Mouse (Mus musculus) midbrain, embryonic 14.5 days (tissue): Measurements from ENCODE around the gene Gm4922. TPM values are rescaled to one million over a fixed set of nuclear protein-coding genes. Genes with fewer than 3 reads are reported as not detected.
A peak's percentile ranks its signal among the peaks of the same experiment; 100 is the strongest.

Experiments
- ATAC-seq: fragments of 200-750 bp; cut with Nextera tagmentation; 2 replicates; pipeline ENCODE4 v1.8.0; 2017; ENCODE audit warnings: moderate number of reproducible peaks, moderate library complexity; ENCODE audit not compliant: low FRiP score, low TSS enrichment
- DNase-seq: peaks from one replicate; pipeline ENCODE4 v3.0.0-alpha.2; 2015
- H3K27ac ChIP-seq: fragments of 300-500 bp; sonication (generic); replicated peaks from 2 replicates; pipeline ENCODE4 v1.5.1; 2014; ENCODE audit warnings: mild to moderate bottlenecking, low read depth, low read length, moderate library complexity
- H3K27me3 ChIP-seq: fragments of 300-500 bp; sonication (generic); 2 replicates; pipeline ENCODE4 v1.6.1; 2014; ENCODE audit warnings: low read length, control low read depth, mixed read lengths; ENCODE audit not compliant: control insufficient read depth, insufficient read depth
- H3K36me3 ChIP-seq: fragments of 300-500 bp; sonication (generic); 2 replicates; pipeline ENCODE4 v1.6.1; 2014; ENCODE audit warnings: low read length, control low read depth; ENCODE audit not compliant: control insufficient read depth, insufficient read depth
- H3K4me1 ChIP-seq: fragments of 300-500 bp; sonication (generic); 2 replicates; pipeline ENCODE4 v1.6.1; 2014; ENCODE audit warnings: mild to moderate bottlenecking, antibody characterized with exemption, low read length, control low read depth; ENCODE audit not compliant: control insufficient read depth, insufficient read depth
- H3K4me2 ChIP-seq: fragments of 300-500 bp; sonication (generic); 2 replicates; pipeline ENCODE4 v1.6.1; 2014; ENCODE audit warnings: mild to moderate bottlenecking, low read length, moderate library complexity
- H3K4me3 ChIP-seq: fragments of 300-500 bp; sonication (generic); replicated peaks from 2 replicates; pipeline ENCODE4 v1.5.1; 2014; ENCODE audit warnings: low read depth, low read length
- H3K9ac ChIP-seq: fragments of 300-500 bp; sonication (generic); replicated peaks from 2 replicates; pipeline ENCODE4 v1.6.1; 2014; ENCODE audit warnings: mild to moderate bottlenecking, low read length, moderate library complexity
- H3K9me3 ChIP-seq: fragments of 300-500 bp; sonication (generic); 2 replicates; pipeline ENCODE4 v1.6.1; 2016; ENCODE audit warnings: low read length, control low read depth, mixed read lengths; ENCODE audit not compliant: control insufficient read depth
- WGBS: fragments of 180-500 bp; shearing (Covaris S2); extraction: QIAGEN DNeasy Blood & Tissue Kit; methylation state at CpG from one replicate; pipeline ENCODE4 v1.1.7; 2014; 5-methylcytosine and 5-hydroxymethylcytosine counted together
- polyA plus RNA-seq: library from polyadenylated mRNA; unstranded; fragments of >200 nt; fragmentation: Nextera tagmentation; extraction: Ambion mirVana; gene quantifications from 2 replicates; pipeline ENCODE4 v1.2.1, GENCODE M21; 2014

Gm4922 gene
- polyA plus RNA-seq, 1 experiment from 2014 or later = 0.42 TPM

- DNase-seq = no peak
- Histone ChIP-seq H3K9me3 (no peaks in the 10 kb centered on the region), H3K36me3 (no peaks in the 10 kb centered on the region), H3K9ac (no peak overlapping the region), H3K4me2 (no peak overlapping the region), H3K27ac (no peak overlapping the region), H3K27me3 (no peaks in the 10 kb centered on the region), H3K4me1 (no peaks in the 10 kb centered on the region), H3K4me3 (no peak overlapping the region)
- ATAC-seq = no peak
- 89% methylated on average over 2 of the region's 2 CpGs for WGBS
Measured at GRCm38 (mm10) chr10:18811751-18812150, 25.2 kb upstream of the Gm4922 start.

- DNase-seq (no peak), ATAC-seq (no peak)
- WGBS = 92% methylated on average over 4 of the region's 4 CpGs
- no peak overlapping the region for H3K27ac ChIP-seq
- H3K9me3 ChIP-seq = no peaks in the 10 kb centered on the region
- H3K4me1 ChIP-seq = no peaks in the 10 kb centered on the region
- no peak overlapping the region for H3K9ac ChIP-seq
- H3K4me3 ChIP-seq = no peak overlapping the region
- no peaks in the 10 kb centered on the region for H3K27me3 ChIP-seq
- no peak overlapping the region for H3K4me2 ChIP-seq
- H3K36me3 ChIP-seq = no peaks in the 10 kb centered on the region
Measured at GRCm38 (mm10) chr10:18790063-18790462, 3.5 kb upstream of the Gm4922 start.

GRCm38 (mm10) chr10:18788601-18789000 lies 2.0 kb upstream of the Gm4922 start:
- H3K4me2 ChIP-seq = no peak overlapping the region
- WGBS = 69% methylated on average over 1 of the region's 1 CpGs

GRCm38 (mm10) chr10:18777546-18777945 lies 9.0 kb downstream of the Gm4922 start:
- 67% methylated on average over 3 of the region's 3 CpGs for WGBS
- Histone ChIP-seq H3K4me1 (no peaks in the 10 kb centered on the region), H3K9ac (no peak overlapping the region), H3K27me3 (no peaks in the 10 kb centered on the region), H3K4me3 (no peak overlapping the region), H3K9me3 (no peaks in the 10 kb centered on the region), H3K4me2 (no peak overlapping the region), H3K36me3 (no peaks in the 10 kb centered on the region), H3K27ac (no peak overlapping the region)
- ATAC-seq (no peak), DNase-seq (no peak)

More at GRCm38 (mm10) chr10:18788601-18789000, 2.0 kb upstream of the Gm4922 start:
- H3K9ac ChIP-seq = no peak overlapping the region
- no peaks in the 10 kb centered on the region for H3K9me3 ChIP-seq
- H3K4me1 ChIP-seq = no peaks in the 10 kb centered on the region
- H3K4me3 ChIP-seq = no peak overlapping the region
- H3K36me3 ChIP-seq = no peaks in the 10 kb centered on the region
- H3K27me3 ChIP-seq = no peaks in the 10 kb centered on the region
- H3K27ac ChIP-seq = no peak overlapping the region
- DNase-seq (no peak), ATAC-seq (no peak)

- 78% methylated on average over 4 of the region's 4 CpGs for WGBS
- H3K4me3 ChIP-seq = no peak overlapping the region
- no peaks in the 10 kb centered on the region for H3K27me3 ChIP-seq
- H3K9me3 ChIP-seq = no peaks in the 10 kb centered on the region
- DNase-seq (peak; percentile 14), ATAC-seq (no peak)
- no peaks in the 10 kb centered on the region for H3K36me3 ChIP-seq
- no peak overlapping the region for H3K9ac ChIP-seq
- H3K4me1 ChIP-seq = no peaks in the 10 kb centered on the region
- H3K4me2 ChIP-seq = no peak overlapping the region
- no peak overlapping the region for H3K27ac ChIP-seq
Measured at GRCm38 (mm10) chr10:18772537-18773179, 13.9 kb downstream of the Gm4922 start.

GRCm38 (mm10) chr10:18769909-18770308 lies 16.7 kb downstream of the Gm4922 start:
- H3K27me3 ChIP-seq = no peaks in the 10 kb centered on the region
- no peak overlapping the region for H3K4me3 ChIP-seq
- no peak overlapping the region for H3K4me2 ChIP-seq
- ATAC-seq (no peak), DNase-seq (no peak)
- H3K4me1 ChIP-seq = no peaks in the 10 kb centered on the region
- H3K9me3 ChIP-seq = no peaks in the 10 kb centered on the region
- 58% methylated on average over 5 of the region's 5 CpGs for WGBS
- H3K9ac ChIP-seq = no peak overlapping the region
- H3K27ac ChIP-seq = no peak overlapping the region
- no peaks in the 10 kb centered on the region for H3K36me3 ChIP-seq

GRCm38 (mm10) chr10:18760241-18760640 lies 26.4 kb downstream of the Gm4922 start:
- Histone ChIP-seq H3K27me3 (no peaks in the 10 kb centered on the region), H3K4me1 (no peaks in the 10 kb centered on the region), H3K9ac (no peak overlapping the region), H3K27ac (no peak overlapping the region), H3K36me3 (no peaks in the 10 kb centered on the region), H3K4me2 (no peak overlapping the region), H3K9me3 (no peaks in the 10 kb centered on the region), H3K4me3 (no peak overlapping the region)
- DNase-seq = peak; percentile 57
- 39% methylated on average over 2 of the region's 2 CpGs for WGBS
- ATAC-seq = no peak

- Histone ChIP-seq H3K4me1 (no peaks in the 10 kb centered on the region), H3K9ac (no peak overlapping the region), H3K36me3 (no peaks in the 10 kb centered on the region), H3K27ac (no peak overlapping the region), H3K4me2 (no peak overlapping the region), H3K27me3 (no peaks in the 10 kb centered on the region), H3K9me3 (no peaks in the 10 kb centered on the region), H3K4me3 (no peak overlapping the region)
- DNase-seq = no peak
- no peak for ATAC-seq
- WGBS = 82% methylated on average over 4 of the region's 4 CpGs
Measured at GRCm38 (mm10) chr10:18750057-18750456, 36.5 kb downstream of the Gm4922 start.
